Mouse (Mus musculus) frontal cortex, postnatal 14 days (tissue): ENCODE measurements around the gene Tmem268.

Experiments used
- DNase-seq, 2 experiments: peaks; one replicate each; pipeline ENCODE4 v3.0.0; 2022; ENCODE audit warnings: low spot score in 2 of 2

The Tmem268 gene

DNA sequence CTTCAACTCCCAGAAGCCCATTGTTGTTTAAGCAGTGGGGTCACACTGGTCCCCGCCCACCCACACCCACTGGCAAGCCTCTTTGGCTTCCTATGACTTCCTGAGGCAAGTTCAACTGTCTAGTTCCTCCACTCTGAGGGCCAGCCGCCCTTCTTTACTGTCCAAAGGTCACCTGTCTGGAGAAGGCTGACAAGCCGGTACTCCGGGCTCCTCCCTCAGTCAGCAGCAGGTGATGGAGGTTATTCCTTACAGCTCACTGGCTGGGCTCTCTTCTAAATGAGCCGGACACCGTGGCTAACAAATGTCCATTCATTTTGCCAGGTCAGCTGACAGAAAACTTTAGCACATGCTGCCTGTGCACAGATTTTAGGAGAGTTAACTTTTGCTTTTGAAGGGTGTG lies 42.2 kb downstream of the Tmem268 start:
- DNase-seq, result no peak

GRCm38 (mm10) chr4:63601263-63601662 lies 42.7 kb downstream of the Tmem268 start:
- DNase-seq, result no peak

DNA sequence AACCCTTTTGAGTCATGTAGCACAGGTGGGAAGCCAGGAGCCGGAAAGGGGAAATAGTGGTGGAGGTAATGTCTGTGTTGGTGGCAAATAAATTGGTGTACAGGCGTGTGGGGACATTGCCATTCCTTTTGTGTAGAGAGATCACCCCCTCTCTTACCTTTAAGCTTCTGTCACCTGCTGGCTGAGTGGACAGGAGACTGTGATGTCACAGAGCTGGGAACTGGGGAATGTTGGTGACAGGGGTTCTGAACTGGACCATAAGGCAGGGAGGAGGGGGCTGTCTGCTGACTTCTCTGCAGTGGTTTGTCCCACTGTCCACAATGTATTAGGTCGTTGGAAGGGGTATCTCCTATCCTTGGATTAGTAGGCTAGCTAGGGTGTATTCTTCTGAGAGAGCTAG lies 46.4 kb downstream of the Tmem268 start, which contains the start of gene Gm11213:
Gene Gm11213 (minus strand): TSS at position 317 of the 400 bp plus-strand sequence.
- no peak for DNase-seq

DNA sequence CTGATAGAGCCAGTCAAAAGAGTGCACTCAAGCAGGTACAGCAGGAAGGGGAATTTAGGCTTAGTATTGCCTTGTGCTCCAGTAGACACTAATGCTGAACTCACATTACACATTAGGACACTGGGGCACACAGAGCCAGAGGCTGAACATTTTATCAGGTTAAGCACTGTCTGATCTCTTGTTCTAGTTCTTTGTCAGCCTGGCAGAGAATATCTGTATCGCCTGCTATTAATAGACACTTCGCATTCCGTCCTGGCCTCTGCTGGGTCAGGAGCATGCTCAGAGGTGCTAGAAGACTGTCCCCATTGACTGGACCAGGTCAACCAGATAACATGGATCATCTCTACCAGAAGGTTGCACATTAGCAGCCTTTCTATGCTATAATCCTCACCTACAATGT lies 47.0 kb downstream of the Tmem268 start:
- DNase-seq, result no peak

GRCm38 (mm10) chr4:63605968-63606367 lies 47.4 kb downstream of the Tmem268 start:
- no peak for DNase-seq

DNA sequence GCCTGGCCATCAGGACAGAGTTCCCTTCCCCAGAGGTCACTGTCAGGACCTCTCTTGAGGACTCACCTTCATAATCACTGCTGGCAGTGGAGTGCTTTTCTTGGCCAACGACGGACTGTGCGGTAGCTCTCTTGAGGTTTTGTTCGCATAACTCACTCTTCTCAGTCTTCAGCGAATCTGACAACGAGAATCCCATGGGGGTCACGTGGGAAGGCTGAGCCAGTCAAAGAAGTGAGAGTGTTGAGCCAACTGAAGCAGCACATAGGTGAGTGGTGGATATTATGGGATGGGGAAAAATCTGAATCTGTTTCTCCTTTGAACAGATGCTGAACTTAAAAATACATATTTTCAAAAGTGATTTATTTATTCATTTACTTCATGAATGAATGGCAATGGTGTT lies 49.8 kb downstream of the Tmem268 start:
- no peak for DNase-seq

DNA sequence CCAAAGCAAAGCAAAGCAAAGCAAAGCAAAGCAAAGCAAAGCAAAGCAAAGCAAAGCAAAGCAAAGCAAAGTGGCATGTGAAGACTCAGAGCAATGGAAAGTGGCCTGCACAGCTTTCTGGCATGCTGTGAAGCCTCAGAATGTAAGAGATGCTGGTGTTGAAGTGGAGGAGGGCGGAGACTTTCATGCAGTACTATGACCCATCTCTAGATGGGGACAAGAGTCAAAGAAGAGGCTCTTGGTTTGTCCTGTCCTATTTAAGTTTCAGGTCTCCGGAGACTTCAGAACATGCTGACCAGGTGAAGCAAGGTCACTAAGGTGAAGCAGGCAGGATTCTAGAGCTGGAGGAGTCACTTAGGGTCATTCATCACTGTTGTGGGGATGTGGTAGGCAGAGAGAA lies 63.3 kb downstream of the Tmem268 start:
- no peak for DNase-seq

DNA sequence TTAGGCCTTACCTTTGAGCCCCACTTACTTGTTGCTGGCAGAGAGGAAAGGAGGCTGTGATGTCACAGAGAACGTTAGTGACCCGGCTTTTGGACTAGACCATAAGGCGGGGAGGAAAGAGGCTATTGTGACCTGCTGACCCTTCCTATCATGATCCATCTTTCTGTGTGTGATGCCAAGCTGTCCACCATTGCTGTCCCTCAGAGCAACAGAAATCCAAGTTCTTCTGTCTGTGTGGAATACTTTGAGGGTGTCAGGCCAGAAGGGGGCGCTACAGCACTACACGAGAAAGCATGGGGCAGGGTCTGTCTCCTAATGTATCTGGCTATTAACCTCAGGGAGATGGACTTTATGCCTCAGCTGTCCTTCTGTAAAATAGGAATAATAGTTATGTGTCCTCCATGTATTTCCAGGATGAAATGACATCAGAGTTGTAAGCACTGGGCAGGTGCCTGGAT lies 63.8 kb downstream of the Tmem268 start, which contains the start of gene Tex48:
Gene Tex48 (minus strand): TSS at position 51 of the 458 bp plus-strand sequence.
- DNase-seq, result no peak

GRCm38 (mm10) chr4:63625563-63626080 lies 67.0 kb downstream of the Tmem268 start:
- no peak for DNase-seq

GRCm38 (mm10) chr4:63627111-63627510 lies 68.5 kb downstream of the Tmem268 start:
- DNase-seq, result no peak

DNA sequence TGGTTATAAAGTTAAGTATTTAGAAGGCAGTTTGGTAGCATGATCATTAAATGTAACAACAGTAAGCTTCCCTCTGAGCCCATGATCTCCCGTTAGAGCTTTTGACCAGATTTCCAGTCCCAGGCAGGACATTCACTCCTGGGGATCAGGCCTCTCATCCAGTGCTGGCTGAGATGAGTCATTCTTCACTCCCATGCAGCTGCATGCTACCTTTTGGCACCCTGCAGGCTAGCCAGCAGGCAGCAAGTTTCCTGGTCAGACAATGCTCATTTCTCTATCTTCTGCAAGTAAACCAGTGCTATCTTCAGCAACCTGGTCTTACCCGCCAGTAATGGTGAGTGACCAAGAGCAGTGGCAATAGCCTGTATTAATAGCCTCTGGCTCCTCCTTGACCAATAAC lies 74.6 kb downstream of the Tmem268 start:
- DNase-seq, result no peak
